Mouse (Mus musculus): ENCODE data around the gene Plekhb2.

The Plekhb2 gene

DNA sequence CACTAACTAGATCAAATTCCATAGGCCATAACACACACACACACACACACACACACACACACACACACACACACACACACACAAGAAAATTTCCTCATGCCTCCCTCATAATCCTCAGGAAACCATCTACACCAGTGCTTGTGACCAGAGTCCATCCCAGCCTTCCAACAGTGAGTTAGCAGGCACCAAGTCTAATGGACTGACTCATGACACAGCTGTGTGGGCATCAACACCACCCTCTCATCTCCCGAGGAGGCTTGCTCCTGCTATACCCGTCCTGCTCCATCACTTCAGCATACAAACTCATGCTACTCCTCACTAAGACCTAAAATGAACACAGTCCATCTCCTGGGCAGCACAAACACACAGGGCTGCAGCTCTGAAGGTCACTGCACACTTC, 18.8 kb upstream of the Plekhb2 start:
- no peak for DNase-seq (ENCODE audit: extremely low read depth, insufficient read length, low spot score)

DNA sequence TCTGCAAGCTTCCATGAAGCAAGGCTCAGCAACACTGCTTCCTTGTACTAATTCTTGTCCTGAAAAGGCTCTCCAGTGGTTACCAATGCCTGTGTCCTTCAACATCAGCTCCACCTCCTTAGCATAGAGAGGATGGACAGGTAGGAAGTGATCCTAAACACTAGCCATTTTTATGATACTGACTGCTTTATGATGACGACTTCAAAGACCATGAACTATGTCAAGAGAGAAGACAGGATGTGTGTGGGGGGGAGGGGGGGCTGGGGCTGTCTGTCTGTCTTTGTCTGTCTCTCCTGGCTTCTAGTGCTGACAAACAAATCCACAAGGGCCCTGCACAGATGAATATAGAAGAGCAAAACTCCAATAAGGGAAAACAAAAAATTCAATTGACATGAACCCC, 18.4 kb upstream of the Plekhb2 start:
- DNase-seq (ENCODE audit: extremely low read depth, insufficient read length, low spot score): no peak

- no peak for DNase-seq (ENCODE audit: extremely low read depth, insufficient read length, low spot score)
Observed at GRCm38 (mm10) chr1:34834904-34835303, 14.9 kb upstream of the Plekhb2 start.

DNA sequence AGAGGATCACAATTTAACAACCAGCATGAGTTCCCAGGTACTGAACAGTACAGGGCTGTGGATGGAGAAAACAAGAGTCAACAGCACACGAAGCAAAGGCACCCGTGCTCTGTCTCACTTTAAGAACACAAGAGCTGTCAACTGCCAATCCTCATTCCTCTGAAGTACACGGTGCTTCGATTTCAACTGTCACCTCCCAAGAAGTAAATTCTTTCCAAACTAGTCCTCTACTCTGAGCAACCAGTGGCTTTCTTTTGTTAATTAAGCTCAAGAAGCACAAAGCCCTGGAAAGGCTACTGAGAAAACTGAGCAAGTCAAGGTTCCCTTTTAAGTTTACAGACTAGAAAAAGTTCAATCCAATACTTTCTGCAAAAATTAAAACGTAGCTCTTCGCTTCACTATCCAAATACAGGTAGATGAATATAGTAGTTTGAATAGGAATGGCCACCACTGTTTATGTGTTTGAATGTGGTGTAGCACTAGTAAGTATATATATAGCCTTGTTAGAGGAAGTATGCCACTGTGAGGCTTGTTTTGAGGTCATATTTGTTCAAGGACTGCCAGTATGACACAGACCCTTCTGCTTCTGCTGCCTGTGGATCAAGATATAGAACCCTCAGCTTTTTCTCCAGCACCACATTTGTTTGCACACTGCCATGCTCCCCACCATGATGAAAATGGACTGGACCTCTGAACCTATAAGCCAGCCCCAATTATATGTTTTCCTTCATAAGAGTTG, 11.7 kb upstream of the Plekhb2 start:
- DNase-seq (ENCODE audit: extremely low read depth, insufficient read length, low spot score): no peak

GRCm38 (mm10) chr1:34839241-34839640, 10.5 kb upstream of the Plekhb2 start:
- DNase-seq (ENCODE audit: extremely low read depth, insufficient read length, low spot score): no peak

GRCm38 (mm10) chr1:34841709-34842388, 7.9 kb upstream of the Plekhb2 start:
- DNase-seq (ENCODE audit: extremely low read depth, insufficient read length, low spot score): no peak

DNA sequence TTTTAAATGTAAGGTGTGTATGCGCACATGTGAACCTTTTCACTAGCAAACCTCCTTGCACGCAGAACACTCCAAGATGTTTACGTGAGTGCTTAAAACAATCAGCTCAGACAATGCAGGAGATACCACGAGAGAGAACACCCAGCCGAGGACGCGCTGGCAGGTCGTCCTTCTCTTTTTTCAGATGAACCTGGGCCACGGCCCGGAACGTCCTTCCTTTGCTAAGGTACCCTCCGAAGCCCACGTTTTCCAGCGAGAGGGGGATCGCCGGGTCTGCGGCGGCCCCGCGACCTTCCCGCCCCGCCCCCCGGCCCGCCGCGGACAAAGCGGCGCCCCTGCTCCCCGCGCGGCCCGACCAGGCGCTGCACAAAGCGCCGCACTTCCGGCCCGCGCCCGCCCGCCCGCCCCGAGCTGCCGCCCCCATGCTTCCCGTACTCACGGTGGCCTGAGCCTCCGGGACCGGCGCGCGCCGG, 7.4 kb upstream of the Plekhb2 start:
- DNase-seq (ENCODE audit: extremely low read depth, insufficient read length, low spot score): peak; percentile 68

DNA sequence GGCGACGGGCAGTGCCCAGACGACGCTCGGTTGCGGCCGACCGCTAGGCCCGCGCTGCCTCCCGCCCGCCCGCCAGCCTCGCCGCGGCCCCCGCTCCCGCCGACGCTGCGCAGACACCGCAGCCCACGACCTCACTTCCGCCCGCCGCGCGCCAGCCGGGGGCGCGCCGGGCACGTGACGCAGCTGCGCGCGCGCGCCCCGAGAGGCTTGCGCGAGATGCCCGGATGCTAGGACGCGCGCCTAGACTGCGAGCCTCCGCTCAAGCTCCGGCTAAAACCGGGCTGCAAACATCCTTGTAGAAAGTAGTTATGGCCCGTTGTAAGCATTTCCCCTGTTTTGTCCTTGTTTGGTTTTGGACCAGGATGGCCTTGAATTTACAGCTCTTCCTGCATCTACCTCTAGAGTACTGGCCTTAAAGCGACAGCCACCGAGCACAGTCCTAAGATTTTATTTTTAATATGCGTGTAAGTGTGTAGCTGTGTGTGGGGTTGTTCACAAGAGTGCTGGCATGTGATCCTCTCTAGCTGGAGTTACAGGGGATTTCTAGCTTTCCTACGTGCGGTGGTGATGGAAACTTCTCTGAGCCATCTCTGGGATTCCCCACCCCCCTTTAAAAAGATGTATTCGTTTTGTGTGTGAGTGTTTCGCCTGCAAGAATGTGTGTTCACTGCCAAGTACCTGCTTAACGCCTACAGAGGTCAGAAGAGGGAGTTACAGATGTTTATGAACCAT, 6.7 kb upstream of the Plekhb2 start, which contains the start of gene Fam168b:
Fam168b (minus strand) TSS at position 179 of the 732 bp plus-strand sequence.
- peak; percentile 91 for DNase-seq (ENCODE audit: extremely low read depth, insufficient read length, low spot score)

DNA sequence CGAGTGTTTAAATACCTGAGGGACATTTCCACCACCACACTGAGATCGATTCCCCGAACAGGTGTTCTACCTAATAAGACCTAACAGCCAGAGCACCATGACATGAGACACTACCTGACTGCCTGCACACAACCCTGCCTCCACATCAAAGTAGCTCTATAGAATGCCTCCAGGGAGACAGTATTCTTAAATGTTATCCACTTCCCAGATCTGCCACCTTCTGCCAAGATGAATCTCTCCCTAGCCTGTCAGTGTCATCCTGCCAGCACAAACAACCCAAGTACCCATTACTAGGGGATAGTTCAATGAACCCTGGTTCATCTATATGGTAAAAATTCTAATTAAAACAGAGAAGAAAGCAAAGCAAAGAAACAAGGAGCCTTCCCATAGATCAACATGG, 2.7 kb upstream of the Plekhb2 start:
- DNase-seq (ENCODE audit: extremely low read depth, insufficient read length, low spot score): no peak

DNA sequence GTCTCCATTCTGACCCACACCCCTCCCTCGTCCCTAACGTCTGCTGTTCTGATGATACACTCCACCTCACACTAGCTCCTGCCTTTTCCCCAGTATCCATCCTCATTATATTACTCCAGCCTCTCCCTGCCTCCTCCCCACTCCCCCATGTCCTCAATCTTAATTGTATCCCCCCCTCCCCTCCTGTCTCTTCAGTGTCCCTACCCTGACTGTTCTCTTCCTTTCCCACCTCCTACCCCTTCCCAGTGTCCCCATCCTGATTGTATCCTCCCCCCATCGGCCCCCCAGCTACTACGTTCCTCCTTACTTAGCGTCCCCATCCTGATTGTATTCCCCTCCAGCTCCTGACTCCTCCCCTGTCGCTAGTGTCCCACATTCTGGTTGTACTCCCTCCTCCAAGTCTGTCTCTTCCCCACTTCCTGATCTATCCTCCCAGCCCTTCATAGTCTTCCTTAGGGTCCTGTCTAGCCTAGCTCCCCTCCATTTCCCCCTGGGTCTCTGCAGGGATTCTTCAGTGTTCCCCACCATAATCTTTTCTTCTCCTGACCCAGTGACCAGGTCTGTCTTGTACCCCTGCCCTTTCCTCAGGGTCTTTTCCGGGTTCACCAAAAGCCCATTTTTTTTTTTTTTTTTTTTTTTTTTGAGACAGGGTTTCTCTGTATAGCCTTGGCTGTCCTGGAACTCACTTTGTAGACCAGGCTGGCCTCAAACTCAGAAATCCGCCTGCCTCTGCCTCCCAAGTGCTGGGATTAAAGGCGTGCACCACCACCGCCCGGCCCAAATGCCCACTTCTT, 764 bp downstream of the Plekhb2 start:
- no peak for DNase-seq (ENCODE audit: extremely low read depth, insufficient read length, low spot score)

DNA sequence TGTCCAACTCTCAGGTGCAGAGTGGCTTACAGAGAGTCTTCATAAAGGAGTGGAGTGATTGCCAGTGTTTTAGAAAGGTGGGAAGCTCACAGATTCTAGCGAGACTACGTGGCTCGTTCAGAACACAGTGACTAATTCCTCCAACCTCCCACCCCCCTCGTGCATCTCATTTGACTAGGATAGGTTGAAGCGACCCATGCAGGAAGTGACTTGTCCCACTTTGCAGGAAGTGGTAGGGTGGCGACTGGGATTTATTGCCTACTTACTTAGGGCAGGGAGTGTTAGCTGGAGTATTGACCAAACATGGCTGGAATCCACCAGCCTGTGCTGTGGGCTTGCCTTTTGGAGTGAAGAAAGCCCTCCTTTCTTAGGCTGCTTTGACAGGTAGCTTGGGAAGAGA, 1.8 kb downstream of the Plekhb2 start:
- peak; percentile 66 for DNase-seq (ENCODE audit: extremely low read depth, insufficient read length, low spot score)

- DNase-seq (ENCODE audit: extremely low read depth, insufficient read length, low spot score): no peak
Observed at GRCm38 (mm10) chr1:34852116-34852878, 2.5 kb downstream of the Plekhb2 start.

- no peak for DNase-seq (ENCODE audit: extremely low read depth, insufficient read length, low spot score)
Observed at GRCm38 (mm10) chr1:34853786-34854185, 4.0 kb downstream of the Plekhb2 start.

GRCm38 (mm10) chr1:34855056-34855739, 5.4 kb downstream of the Plekhb2 start:
- no peak for DNase-seq (ENCODE audit: extremely low read depth, insufficient read length, low spot score)

- DNase-seq (ENCODE audit: extremely low read depth, insufficient read length, low spot score): no peak
Observed at GRCm38 (mm10) chr1:34858671-34859070, 8.9 kb downstream of the Plekhb2 start.

DNA sequence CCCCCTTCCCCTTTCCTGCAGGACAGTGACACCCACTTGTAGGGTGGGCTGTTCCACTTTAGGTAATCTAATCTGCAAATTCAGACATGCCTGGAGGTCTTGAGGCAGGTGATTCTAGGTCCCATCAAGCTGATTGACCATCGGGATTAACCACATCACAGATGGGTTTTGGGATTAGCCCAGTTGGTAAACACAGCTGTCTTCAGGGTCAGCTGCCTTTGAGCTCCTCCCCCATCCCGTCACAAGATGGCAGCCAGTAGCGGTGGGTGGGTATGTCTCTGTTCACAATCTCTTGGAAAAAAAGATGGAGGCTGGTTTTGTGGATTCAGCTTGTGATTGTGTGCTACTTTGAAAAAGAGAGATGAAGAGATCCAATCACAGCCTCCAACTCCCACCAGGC, 10.0 kb downstream of the Plekhb2 start:
- DNase-seq (ENCODE audit: extremely low read depth, insufficient read length, low spot score): no peak

DNA sequence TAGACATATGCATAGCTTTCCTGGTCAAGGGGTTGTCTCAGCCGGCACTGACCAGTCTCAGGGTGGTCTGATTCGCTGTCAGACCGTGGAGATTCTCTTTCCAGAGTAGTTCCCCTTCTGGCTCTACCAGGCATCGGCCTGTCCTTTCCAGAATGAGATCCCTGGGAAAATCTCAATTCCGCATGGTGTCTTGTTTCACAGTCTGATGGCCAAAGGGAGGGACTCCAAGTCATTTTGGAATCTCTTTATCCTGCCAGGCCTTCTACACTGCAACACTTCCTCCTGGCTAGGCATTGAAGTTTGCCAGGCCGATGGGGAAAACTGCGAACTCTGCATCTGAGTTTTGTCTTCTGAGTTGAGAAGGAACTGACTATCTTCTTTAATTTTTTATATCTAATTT, 10.4 kb downstream of the Plekhb2 start:
- DNase-seq (ENCODE audit: extremely low read depth, insufficient read length, low spot score): no peak

GRCm38 (mm10) chr1:34862877-34863276, 13.1 kb downstream of the Plekhb2 start:
- no peak for DNase-seq (ENCODE audit: extremely low read depth, insufficient read length, low spot score)

DNA sequence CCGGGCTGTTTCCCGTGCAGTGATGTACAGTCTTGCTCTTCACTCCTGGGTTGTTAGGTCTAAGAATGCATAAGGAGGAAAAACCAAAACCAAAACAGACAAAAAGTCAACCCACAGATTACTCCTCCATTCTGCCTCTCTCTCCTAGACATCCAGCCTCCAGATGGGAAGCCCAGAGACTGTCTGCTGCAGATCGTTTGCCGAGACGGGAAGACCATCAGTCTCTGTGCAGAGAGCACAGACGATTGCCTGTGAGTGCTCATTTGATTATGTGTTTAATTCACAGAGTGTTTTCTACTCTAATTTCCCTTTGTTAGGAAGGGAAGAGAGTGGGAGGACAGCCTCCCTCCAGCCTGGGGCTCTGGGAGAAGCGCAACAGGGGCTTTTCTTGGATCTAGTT, 13.5 kb downstream of the Plekhb2 start:
- no peak for DNase-seq (ENCODE audit: extremely low read depth, insufficient read length, low spot score)

All from 3134 (cell line).